Mouse (Mus musculus) liver, postnatal 0 days (tissue): ENCODE measurements around the gene Pde4dip.

ENCODE experiments used
- CTCF ChIP-seq: sonication (generic); IDR thresholded peaks from 2 replicates; pipeline ENCODE4 v1.5.1; 2016; ENCODE audit warnings: antibody characterized with exemption, low read depth
- EP300 ChIP-seq: IDR thresholded peaks from 2 replicates; pipeline ENCODE4 v1.6.1; 2016; ENCODE audit warnings: antibody characterized with exemption, low read depth, mild to moderate bottlenecking

- TF ChIP-seq EP300 (no peak), CTCF (peak; percentile 20; the same call in 1 of the 2 replicates)
These were observed 89.2 kb downstream of the Pde4dip start for GRCm38 (mm10) chr3:97799267-97799666.
